Mouse (Mus musculus) intestine, embryonic 15.5 days (tissue): Measurements from ENCODE around the gene Trim46. TPM values are rescaled to one million over a fixed set of nuclear protein-coding genes. Genes with fewer than 3 reads are reported as not detected.

Experiments used
- ATAC-seq: fragments of 200-750 bp; cut with Nextera tagmentation; 2 replicates; pipeline ENCODE4 v1.8.0; 2017; ENCODE audit warnings: moderate TSS enrichment, moderate library complexity
- H3K27ac ChIP-seq: fragments of 300-500 bp; sonication (generic); 2 replicates; pipeline ENCODE4 v1.5.1; 2015; ENCODE audit warnings: mild to moderate bottlenecking, inconsistent platforms
- H3K27me3 ChIP-seq: fragments of 300-500 bp; sonication (generic); replicated peaks from 2 replicates; pipeline ENCODE4 v1.6.1; 2015; ENCODE audit warnings: inconsistent platforms
- H3K36me3 ChIP-seq: fragments of 300-500 bp; sonication (generic); 2 replicates; pipeline ENCODE4 v1.6.1; 2015; ENCODE audit warnings: inconsistent platforms
- H3K4me1 ChIP-seq: fragments of 300-500 bp; sonication (generic); replicated peaks from 2 replicates; pipeline ENCODE4 v1.6.1; 2015; ENCODE audit warnings: inconsistent platforms
- H3K4me2 ChIP-seq: fragments of 300-500 bp; sonication (generic); replicated peaks from 2 replicates; pipeline ENCODE4 v1.6.1; 2015; ENCODE audit warnings: mild to moderate bottlenecking, inconsistent platforms
- H3K4me3 ChIP-seq: fragments of 300-500 bp; sonication (generic); replicated peaks from 2 replicates; pipeline ENCODE4 v1.5.1; 2015; ENCODE audit warnings: inconsistent platforms
- H3K9ac ChIP-seq: fragments of 300-500 bp; sonication (generic); 2 replicates; pipeline ENCODE4 v1.6.1; 2015; ENCODE audit warnings: inconsistent platforms
- H3K9me3 ChIP-seq: fragments of 300-500 bp; sonication (generic); 2 replicates; pipeline ENCODE4 v1.6.1; 2016; ENCODE audit warnings: inconsistent platforms
- WGBS: fragments of 180-500 bp; shearing (Covaris S2); methylation state at CpG from one replicate; pipeline ENCODE4 v1.1.7; 2015; 5-methylcytosine and 5-hydroxymethylcytosine counted together
- polyA plus RNA-seq: library from polyadenylated mRNA; unstranded; fragments of >200 nt; fragmentation: Nextera tagmentation; extraction: Ambion mirVana; gene quantifications from 2 replicates; pipeline ENCODE4 v1.2.1, GENCODE M21; 2015

The Trim46 gene
- polyA plus RNA-seq, 1 experiment from 2014 or later = 2.9 TPM

GRCm38 (mm10) chr3:89270051-89270755 is 24.1 kb upstream of the Trim46 start, which contains the start of gene Slc50a1:
TSS of gene Slc50a1 (minus strand) at chr3:89270570.
- Histone ChIP-seq H3K9me3 (no peaks in the 10 kb centered on the region), H3K27me3 (no peaks in the 10 kb centered on the region), H3K36me3 (peaks cover 12% of the 10 kb centered on the region), H3K4me3 (peak within 1 kb of the TSS; percentile 57), H3K9ac (peak within 1 kb of the TSS; percentile 75), H3K4me2 (peak within 1 kb of the TSS; percentile 83), H3K4me1 (peaks cover 32% of the 10 kb centered on the region), H3K27ac (peak within 1 kb of the TSS; percentile 77)
- peak; percentile 68 for ATAC-seq
- WGBS = 3% methylated on average over 39 of the region's 39 CpGs

GRCm38 (mm10) chr3:89268916-89269315 is 22.8 kb upstream of the Trim46 start:
- peaks cover 12% of the 10 kb centered on the region for H3K36me3 ChIP-seq
- H3K9me3 ChIP-seq = no peaks in the 10 kb centered on the region
- no peaks in the 10 kb centered on the region for H3K27me3 ChIP-seq
- no peak overlapping the region for H3K4me3 ChIP-seq
- no peak overlapping the region for H3K9ac ChIP-seq
- no peak for ATAC-seq
- WGBS = 65% methylated on average over 8 of the region's 8 CpGs
- H3K4me2 ChIP-seq = peak overlapping the region; percentile 83
- no peak overlapping the region for H3K27ac ChIP-seq
- H3K4me1 ChIP-seq = peaks cover 32% of the 10 kb centered on the region

- WGBS = 0% methylated on average over 20 of the region's 20 CpGs
- H3K36me3 ChIP-seq = no peaks in the 10 kb centered on the region
- H3K9ac ChIP-seq = peak overlapping the region; percentile 83
- H3K4me1 ChIP-seq = peaks cover 28% of the 10 kb centered on the region
- no peaks in the 10 kb centered on the region for H3K9me3 ChIP-seq
- H3K4me3 ChIP-seq = peak overlapping the region; percentile 71
- H3K27me3 ChIP-seq = no peaks in the 10 kb centered on the region
- H3K27ac ChIP-seq = peak overlapping the region; percentile 70
- ATAC-seq = peak; percentile 87
- peak overlapping the region; percentile 75 for H3K4me2 ChIP-seq
Measured at GRCm38 (mm10) chr3:89266439-89266893, 20.4 kb upstream of the Trim46 start.

DNA sequence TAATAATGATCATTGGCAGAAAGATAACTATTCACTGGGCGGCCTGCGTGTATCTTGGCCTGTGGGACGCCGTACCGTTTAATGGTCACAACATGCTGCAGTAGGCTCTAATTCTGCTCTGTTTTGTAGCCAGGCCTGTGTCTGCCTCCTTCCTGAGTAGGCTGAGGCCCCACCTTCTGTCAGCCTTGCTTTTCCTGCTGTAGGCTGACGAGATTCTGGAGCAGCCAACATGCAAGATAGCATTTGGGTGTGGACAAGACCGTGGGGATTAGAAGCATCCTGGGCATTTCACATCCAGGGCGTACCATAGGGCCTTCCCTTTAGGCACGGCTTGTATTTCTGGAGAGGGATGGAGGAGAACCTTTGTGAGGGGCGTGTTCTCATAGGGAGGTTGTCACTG is 16.3 kb upstream of the Trim46 start:
- Histone ChIP-seq H3K36me3 (no peaks in the 10 kb centered on the region), H3K4me2 (no peak overlapping the region), H3K4me3 (no peak overlapping the region), H3K9me3 (no peaks in the 10 kb centered on the region), H3K9ac (no peak overlapping the region; the same call in 1 of the 2 replicates), H3K4me1 (0 out of 2 replicates have a peak, but pooled peaks cover 5% of the 10 kb centered on the region), H3K27me3 (no peaks in the 10 kb centered on the region), H3K27ac (no peak overlapping the region)
- WGBS = 62% methylated on average over 10 of the region's 10 CpGs
- ATAC-seq = no peak

DNA sequence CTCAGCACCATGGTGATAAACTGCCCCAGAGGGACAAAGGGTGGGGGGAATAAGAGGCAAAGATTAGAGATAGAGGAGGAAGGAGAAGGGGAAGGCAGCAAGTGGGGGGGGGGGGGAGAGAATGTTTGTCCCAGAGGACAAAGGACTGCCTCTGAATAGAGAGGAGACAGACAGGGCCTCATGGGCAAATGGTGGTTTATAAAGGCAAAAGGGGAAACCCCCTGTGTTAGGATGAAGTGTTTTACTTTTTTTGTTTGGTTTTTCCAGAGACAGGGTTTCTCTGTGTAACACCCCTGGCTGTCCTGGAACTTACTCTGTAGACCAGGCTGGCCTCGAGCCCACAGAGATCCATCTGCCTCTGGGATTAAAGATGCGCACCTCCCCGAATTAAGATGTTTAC is 14.1 kb upstream of the Trim46 start:
- H3K4me3 ChIP-seq = no peak overlapping the region
- no peak for ATAC-seq
- no peaks in the 10 kb centered on the region for H3K9me3 ChIP-seq
- no peak overlapping the region for H3K9ac ChIP-seq
- H3K4me2 ChIP-seq = no peak overlapping the region
- no peaks in the 10 kb centered on the region for H3K36me3 ChIP-seq
- H3K27ac ChIP-seq = no peak overlapping the region
- 70% methylated on average over 3 of the region's 3 CpGs for WGBS
- no peaks in the 10 kb centered on the region for H3K4me1 ChIP-seq
- H3K27me3 ChIP-seq = no peaks in the 10 kb centered on the region

- Histone ChIP-seq H3K9ac (no peak within 1 kb of the TSS), H3K4me2 (no peak within 1 kb of the TSS), H3K36me3 (no peaks in the 10 kb centered on the region), H3K27me3 (no peaks in the 10 kb centered on the region), H3K4me3 (no peak within 1 kb of the TSS), H3K27ac (no peak within 1 kb of the TSS), H3K9me3 (no peaks in the 10 kb centered on the region), H3K4me1 (no peaks in the 10 kb centered on the region)
- 61% methylated on average over 7 of the region's 7 CpGs for WGBS
- ATAC-seq = no peak
Measured at GRCm38 (mm10) chr3:89259076-89259475, 13.0 kb upstream of the Trim46 start, which contains the start of gene Dpm3. TSS of gene Dpm3 (plus strand) at chr3:89259358.

GRCm38 (mm10) chr3:89256177-89256576 is 10.1 kb upstream of the Trim46 start:
- Histone ChIP-seq H3K4me1 (peaks cover 19% of the 10 kb centered on the region), H3K27ac (no peak overlapping the region), H3K4me3 (no peak overlapping the region), H3K9me3 (no peaks in the 10 kb centered on the region), H3K9ac (no peak overlapping the region), H3K36me3 (no peaks in the 10 kb centered on the region), H3K27me3 (no peaks in the 10 kb centered on the region), H3K4me2 (no peak overlapping the region)
- WGBS = 79% methylated on average over 5 of the region's 5 CpGs
- ATAC-seq = no peak

- no peak overlapping the region for H3K9ac ChIP-seq
Measured at GRCm38 (mm10) chr3:89254994-89255393, 8.9 kb upstream of the Trim46 start.

GRCm38 (mm10) chr3:89251365-89251895 is 5.3 kb upstream of the Trim46 start:
- Histone ChIP-seq H3K4me1 (peaks cover 35% of the 10 kb centered on the region), H3K9me3 (no peaks in the 10 kb centered on the region), H3K27ac (peak overlapping the region; percentile 51), H3K4me3 (0 out of 2 replicates have a peak overlapping the region, but pooled peaks have one; percentile 0), H3K4me2 (peak overlapping the region; percentile 39), H3K9ac (peak overlapping the region; percentile 26), H3K36me3 (0 out of 2 replicates have a peak, but pooled peaks cover 10% of the 10 kb centered on the region), H3K27me3 (no peaks in the 10 kb centered on the region)
- 9% methylated on average over 17 of the region's 17 CpGs for WGBS
- peak; percentile 22 for ATAC-seq

More at GRCm38 (mm10) chr3:89254994-89255393, 8.9 kb upstream of the Trim46 start:
- no peak overlapping the region for H3K4me3 ChIP-seq
- no peak overlapping the region for H3K27ac ChIP-seq
- no peaks in the 10 kb centered on the region for H3K36me3 ChIP-seq
- H3K4me1 ChIP-seq = peaks cover 26% of the 10 kb centered on the region
- no peak overlapping the region for H3K4me2 ChIP-seq
- WGBS = 83% methylated on average over 5 of the region's 5 CpGs
- peak; percentile 16; the same call in 1 of the 2 replicates for ATAC-seq
- H3K27me3 ChIP-seq = no peaks in the 10 kb centered on the region
- H3K9me3 ChIP-seq = no peaks in the 10 kb centered on the region

DNA sequence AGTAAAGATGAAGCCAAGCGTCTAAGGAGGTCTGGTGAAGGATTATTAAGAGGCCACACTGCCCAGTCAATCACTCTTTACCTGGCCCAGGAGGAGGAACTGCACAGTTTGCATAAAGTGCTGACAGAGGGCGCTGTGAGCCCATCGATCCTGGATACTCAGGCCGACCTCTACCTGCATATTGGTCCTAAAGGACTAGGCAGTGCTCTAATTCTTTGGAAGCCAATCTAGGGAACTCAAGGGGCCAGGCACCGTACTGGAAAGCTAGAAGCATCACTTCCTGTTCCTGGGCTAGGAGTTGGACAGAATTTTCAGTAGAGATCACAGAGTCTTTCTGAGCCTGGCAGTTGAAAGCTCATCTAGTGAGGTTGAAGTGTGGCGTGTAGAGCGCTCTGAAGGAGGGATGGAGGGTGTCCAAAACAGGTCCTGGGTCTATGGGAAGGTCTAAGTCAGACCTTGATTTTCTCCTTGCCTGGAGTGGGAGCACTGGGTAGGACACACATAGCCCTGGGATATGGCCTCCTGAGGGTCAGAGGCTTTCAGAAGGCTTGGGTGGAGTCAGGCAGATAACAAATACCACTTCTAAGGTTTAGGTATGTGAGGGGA is 4.4 kb upstream of the Trim46 start:
- 18% methylated on average over 7 of the region's 7 CpGs for WGBS
- peak overlapping the region; percentile 40; the same call in 1 of the 2 replicates for H3K27ac ChIP-seq
- no peaks in the 10 kb centered on the region for H3K27me3 ChIP-seq
- no peak for ATAC-seq
- H3K4me1 ChIP-seq = peaks cover 42% of the 10 kb centered on the region
- no peaks in the 10 kb centered on the region for H3K9me3 ChIP-seq
- H3K9ac ChIP-seq = no peak overlapping the region
- H3K36me3 ChIP-seq = 0 out of 2 replicates have a peak, but pooled peaks cover 10% of the 10 kb centered on the region
- no peak overlapping the region for H3K4me3 ChIP-seq
- H3K4me2 ChIP-seq = no peak overlapping the region

GRCm38 (mm10) chr3:89247466-89247865 is 1.4 kb upstream of the Trim46 start:
- 82% methylated on average over 4 of the region's 4 CpGs for WGBS
- H3K9me3 ChIP-seq = no peaks in the 10 kb centered on the region
- H3K4me3 ChIP-seq = peak overlapping the region; percentile 62; the same call in 1 of the 2 replicates
- H3K4me1 ChIP-seq = peaks cover 53% of the 10 kb centered on the region
- ATAC-seq = no peak
- 0 out of 2 replicates have a peak, but pooled peaks cover 6% of the 10 kb centered on the region for H3K27me3 ChIP-seq
- peak overlapping the region; percentile 79; the same call in 1 of the 2 replicates for H3K9ac ChIP-seq
- peak overlapping the region; percentile 83 for H3K4me2 ChIP-seq
- no peak overlapping the region for H3K27ac ChIP-seq
- H3K36me3 ChIP-seq = 0 out of 2 replicates have a peak, but pooled peaks cover 10% of the 10 kb centered on the region

DNA sequence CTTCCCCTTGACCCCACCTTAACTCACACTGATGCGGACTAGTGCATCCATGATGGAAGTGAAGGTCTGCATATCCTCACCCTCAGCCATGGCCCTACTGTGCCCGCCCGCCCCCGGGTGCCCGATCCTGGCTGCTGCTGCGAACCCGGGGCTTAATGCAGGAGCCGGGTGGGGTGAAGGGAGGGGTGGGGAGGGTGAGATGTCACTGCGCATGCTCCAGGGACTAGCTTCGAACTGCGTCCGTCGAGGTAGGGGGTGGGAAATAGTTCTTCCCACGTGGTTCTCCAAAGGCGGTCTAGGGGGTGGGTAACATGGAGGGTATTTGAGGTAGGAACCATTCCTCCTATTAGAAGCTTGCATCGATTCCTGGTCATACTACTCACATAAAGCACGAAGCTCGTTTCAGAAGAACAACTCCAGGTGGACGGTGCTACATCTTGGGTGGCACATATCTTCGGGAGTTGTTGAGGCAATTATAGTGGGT is 379 bp downstream of the Trim46 start, which contains the start of gene Krtcap2:
TSS of gene Krtcap2 (plus strand) at position 279 of the 484 bp plus-strand sequence.
- H3K36me3 ChIP-seq = 0 out of 2 replicates have a peak, but pooled peaks cover 10% of the 10 kb centered on the region
- H3K4me3 ChIP-seq = peak within 1 kb of the TSS; percentile 62
- peak; percentile 29 for ATAC-seq
- peak within 1 kb of the TSS; percentile 79 for H3K9ac ChIP-seq
- peak within 1 kb of the TSS; percentile 83 for H3K4me2 ChIP-seq
- 5% methylated on average over 20 of the region's 20 CpGs for WGBS
- H3K9me3 ChIP-seq = no peaks in the 10 kb centered on the region
- H3K27ac ChIP-seq = peak within 1 kb of the TSS; percentile 70
- H3K4me1 ChIP-seq = peaks cover 36% of the 10 kb centered on the region
- 0 out of 2 replicates have a peak, but pooled peaks cover 6% of the 10 kb centered on the region for H3K27me3 ChIP-seq
